Mouse (Mus musculus) heart, embryonic 12.5 days (tissue): Measurements from ENCODE around the gene Psmd8. TPM values are rescaled to one million over a fixed set of nuclear protein-coding genes. Genes with fewer than 3 reads are reported as not detected.
"Not testable (repeated sequence)": the region's sequence is repeated elsewhere in the genome, so short reads cannot be mapped to it uniquely, and the experiment has no call there.

ENCODE experiments used
- ATAC-seq: fragments of 200-750 bp; cut with Nextera tagmentation; 2 replicates; pipeline ENCODE4 v1.8.0; 2017; ENCODE audit warnings: moderate TSS enrichment, moderate library complexity; ENCODE audit not compliant: insufficient number of reproducible peaks, low FRiP score
- H3K27ac ChIP-seq: fragments of 300-500 bp; sonication (generic); 2 replicates; pipeline ENCODE4 v1.5.1; 2016; ENCODE audit warnings: mild to moderate bottlenecking, moderate library complexity; ENCODE audit not compliant: poor library complexity, severe bottlenecking
- H3K27me3 ChIP-seq: fragments of 300-500 bp; sonication (generic); replicated peaks from 2 replicates; pipeline ENCODE4 v1.6.1; 2016; ENCODE audit warnings: mild to moderate bottlenecking, moderate library complexity
- H3K36me3 ChIP-seq: fragments of 300-500 bp; sonication (generic); 2 replicates; pipeline ENCODE4 v1.6.1; 2016; ENCODE audit warnings: mild to moderate bottlenecking, moderate library complexity
- H3K4me1 ChIP-seq: fragments of 300-500 bp; sonication (generic); replicated peaks from 2 replicates; pipeline ENCODE4 v1.6.1; 2016; ENCODE audit warnings: mild to moderate bottlenecking
- H3K4me2 ChIP-seq: fragments of 300-500 bp; sonication (generic); 2 replicates; pipeline ENCODE4 v1.6.1; 2016; ENCODE audit warnings: mild to moderate bottlenecking, moderate library complexity
- H3K4me3 ChIP-seq: fragments of 300-500 bp; sonication (generic); 2 replicates; pipeline ENCODE4 v1.5.1; 2016; ENCODE audit warnings: mild to moderate bottlenecking
- H3K9ac ChIP-seq: fragments of 300-500 bp; sonication (generic); 2 replicates; pipeline ENCODE4 v1.6.1; 2016; ENCODE audit warnings: mild to moderate bottlenecking, moderate library complexity
- H3K9me3 ChIP-seq: fragments of 300-500 bp; sonication (generic); replicated peaks from 2 replicates; pipeline ENCODE4 v1.6.1; 2016; ENCODE audit warnings: mild to moderate bottlenecking, moderate library complexity
- WGBS: fragments of 180-500 bp; shearing (Covaris S2); methylation state at CpG from one replicate; pipeline ENCODE4 v1.1.7; 2016; 5-methylcytosine and 5-hydroxymethylcytosine counted together
- polyA plus RNA-seq: library from polyadenylated mRNA; unstranded; fragments of >200 nt; fragmentation: Nextera tagmentation; extraction: Ambion mirVana; gene quantifications from 2 replicates; pipeline ENCODE4 v1.2.1, GENCODE M21; 2016

Psmd8 gene
- polyA plus RNA-seq, 1 experiment from 2014 or later: 221 TPM

DNA sequence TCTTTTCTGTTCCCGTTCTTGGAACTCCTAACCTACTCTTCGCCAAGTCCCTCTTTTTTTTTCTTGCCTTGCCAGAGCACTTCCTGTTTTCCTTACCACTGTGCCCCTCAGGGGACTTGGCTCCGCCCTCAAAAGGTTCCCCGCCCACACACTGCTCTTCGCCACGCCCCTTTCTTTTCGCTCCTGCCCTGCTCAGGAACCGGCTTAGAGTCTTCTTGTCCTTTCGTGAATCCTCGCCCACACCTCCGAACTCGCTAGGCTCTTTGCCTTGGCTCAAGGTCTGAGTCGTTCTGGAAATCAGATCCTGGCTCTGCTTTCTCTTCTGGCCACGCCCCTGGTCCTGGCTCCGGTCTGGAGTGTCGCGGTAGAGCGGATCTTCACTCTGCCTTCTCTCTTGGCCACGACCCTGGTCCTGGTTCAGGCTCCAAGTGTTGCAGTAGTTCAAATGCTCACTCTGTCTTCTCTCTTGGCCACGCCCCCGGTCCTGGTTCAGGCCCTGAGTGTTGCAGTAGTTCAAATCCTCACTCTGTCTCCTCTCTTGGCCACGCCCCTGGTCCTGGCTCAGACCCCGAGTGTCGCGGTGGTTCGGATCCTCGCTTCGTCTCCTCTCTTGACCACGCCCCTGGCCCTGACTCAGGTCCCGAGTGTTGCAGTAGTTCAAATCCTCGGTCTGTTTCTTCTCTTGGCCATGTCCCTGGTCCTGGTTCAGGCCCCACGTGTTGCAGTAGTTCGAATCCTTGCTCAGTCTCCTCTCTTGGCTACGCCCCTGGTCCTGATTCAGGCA is 31.1 kb upstream of the Psmd8 start:
- H3K27ac ChIP-seq: peak overlapping the region; percentile 52
- H3K36me3 ChIP-seq: no peaks in the 10 kb centered on the region
- peaks cover 18% of the 10 kb centered on the region for H3K27me3 ChIP-seq
- peak overlapping the region; percentile 51 for H3K4me3 ChIP-seq
- WGBS: 3% methylated on average over 34 of the region's 34 CpGs
- H3K4me2 ChIP-seq: peak overlapping the region; percentile 66
- peaks cover 13% of the 10 kb centered on the region; the same call in 1 of the 2 replicates for H3K4me1 ChIP-seq
- H3K9me3 ChIP-seq: peaks cover 16% of the 10 kb centered on the region
- H3K9ac ChIP-seq: peak overlapping the region; percentile 46; the same call in 1 of the 2 replicates
- ATAC-seq: peak; percentile 80

- Histone ChIP-seq H3K27ac (peak overlapping the region; percentile 52), H3K9me3 (peaks cover 15% of the 10 kb centered on the region), H3K4me1 (peaks cover 13% of the 10 kb centered on the region; the same call in 1 of the 2 replicates), H3K27me3 (peaks cover 18% of the 10 kb centered on the region), H3K4me3 (peak overlapping the region; percentile 51), H3K4me2 (peak overlapping the region; percentile 66)
- not testable (repeated sequence) for H3K36me3 ChIP-seq, H3K9ac ChIP-seq
- WGBS: 23% methylated on average over 13 of the region's 15 CpGs
- ATAC-seq: peak; percentile 67
These were observed 30.5 kb upstream of the Psmd8 start for GRCm38 (mm10) chr7:29211013-29211412.

DNA sequence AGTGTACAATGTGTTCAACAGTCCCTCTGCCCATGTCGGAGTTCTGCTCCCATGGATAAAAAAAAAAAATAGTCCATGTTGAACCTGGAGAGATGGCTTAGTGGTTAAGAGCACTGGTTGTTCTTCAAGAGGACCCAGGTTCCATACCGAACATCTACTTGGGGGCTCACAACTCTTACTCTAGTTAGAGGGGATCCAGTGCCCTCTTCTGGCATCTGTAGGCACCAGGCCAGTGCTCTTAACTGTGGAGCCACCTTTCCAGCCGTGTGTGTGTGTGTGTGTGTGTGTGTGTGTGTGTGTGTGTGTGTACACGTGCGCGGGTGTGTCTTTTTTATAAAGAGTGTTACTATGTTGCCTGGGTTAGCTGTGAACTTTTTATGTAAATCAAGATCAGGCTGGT is 22.1 kb upstream of the Psmd8 start:
- WGBS: 71% methylated on average over 6 of the region's 6 CpGs
- 0 out of 2 replicates have a peak, but pooled peaks cover 3% of the 10 kb centered on the region for H3K27me3 ChIP-seq

GRCm38 (mm10) chr7:29194230-29194629 is 13.7 kb upstream of the Psmd8 start:
- not testable (repeated sequence) for H3K9ac ChIP-seq
- WGBS: 81% methylated on average over 1 of the region's 1 CpGs

More for the DNA sequence above, 22.1 kb upstream of the Psmd8 start:
- no peaks in the 10 kb centered on the region for H3K36me3 ChIP-seq
- no peak overlapping the region for H3K9ac ChIP-seq
- no peak overlapping the region for H3K4me3 ChIP-seq
- no peak overlapping the region for H3K4me2 ChIP-seq
- ATAC-seq: no peak
- H3K9me3 ChIP-seq: no peaks in the 10 kb centered on the region
- H3K27ac ChIP-seq: no peak overlapping the region
- no peaks in the 10 kb centered on the region for H3K4me1 ChIP-seq

GRCm38 (mm10) chr7:29181323-29181722 is 822 bp upstream of the Psmd8 start:
- H3K27ac ChIP-seq, ATAC-seq, H3K9ac ChIP-seq, H3K36me3 ChIP-seq, H3K9me3 ChIP-seq, H3K4me2 ChIP-seq, H3K27me3 ChIP-seq: not testable (repeated sequence)
- Histone ChIP-seq H3K4me1 (peaks cover 18% of the 10 kb centered on the region), H3K4me3 (0 out of 2 replicates have a peak overlapping the region, but pooled peaks have one; percentile 80)
- WGBS: 90% methylated on average over 4 of the region's 4 CpGs

More at GRCm38 (mm10) chr7:29194230-29194629, 13.7 kb upstream of the Psmd8 start:
- H3K27me3 ChIP-seq, ATAC-seq, H3K4me2 ChIP-seq, H3K4me1 ChIP-seq, H3K27ac ChIP-seq, H3K4me3 ChIP-seq, H3K36me3 ChIP-seq, H3K9me3 ChIP-seq: not testable (repeated sequence)

DNA sequence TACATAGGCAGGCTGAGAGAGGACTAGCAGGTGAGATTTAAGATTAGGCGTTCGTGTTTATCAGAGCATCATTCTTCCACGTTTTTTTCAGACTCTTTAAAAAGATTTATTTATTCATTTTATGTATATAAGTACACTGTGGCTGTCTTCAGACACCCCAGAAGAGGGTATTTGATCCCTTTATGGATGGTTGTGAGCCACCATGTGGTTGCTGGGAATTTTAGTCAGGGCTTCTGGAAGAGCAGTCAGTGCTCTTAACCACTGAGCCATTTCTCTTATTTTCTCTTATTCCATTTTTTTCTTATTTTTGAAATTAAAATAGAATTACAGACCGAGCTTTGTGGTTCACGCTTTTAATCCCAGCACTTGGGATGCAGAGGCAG is 344 bp upstream of the Psmd8 start:
- WGBS: 38% methylated on average over 5 of the region's 5 CpGs
- H3K9ac ChIP-seq: no peak overlapping the region
- H3K27ac ChIP-seq: no peak overlapping the region
- H3K27me3 ChIP-seq: no peaks in the 10 kb centered on the region
- ATAC-seq: peak; percentile 27; the same call in 1 of the 2 replicates
- no peaks in the 10 kb centered on the region for H3K9me3 ChIP-seq
- H3K36me3 ChIP-seq: peaks cover 14% of the 10 kb centered on the region
- H3K4me1 ChIP-seq: peaks cover 18% of the 10 kb centered on the region
- H3K4me3 ChIP-seq: peak overlapping the region; percentile 80
- H3K4me2 ChIP-seq: peak overlapping the region; percentile 88

DNA sequence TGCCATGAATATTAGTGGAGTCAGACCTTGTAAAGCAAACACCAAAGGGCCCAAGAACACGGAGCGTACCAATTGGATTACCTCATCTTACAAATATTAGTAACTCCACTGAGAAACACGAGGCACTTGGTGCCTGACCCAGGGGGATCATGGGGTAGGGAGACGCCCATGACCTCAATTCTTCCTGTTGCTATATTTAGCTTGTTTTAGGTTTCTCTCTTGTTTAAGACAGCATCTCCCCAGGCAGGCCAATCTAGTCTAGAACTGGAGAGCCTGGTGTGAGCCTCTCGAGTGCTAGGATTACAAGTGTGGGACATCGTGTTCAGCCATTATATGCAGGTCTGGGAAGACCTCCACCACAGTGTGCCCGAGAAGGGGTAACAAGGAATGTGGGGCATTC is 1.2 kb downstream of the Psmd8 start:
- Histone ChIP-seq H3K9me3 (no peaks in the 10 kb centered on the region), H3K36me3 (peaks cover 29% of the 10 kb centered on the region), H3K4me3 (peak overlapping the region; percentile 80), H3K27me3 (peaks cover 7% of the 10 kb centered on the region; the same call in 1 of the 2 replicates), H3K4me1 (peaks cover 18% of the 10 kb centered on the region), H3K27ac (no peak overlapping the region), H3K4me2 (peak overlapping the region; percentile 88), H3K9ac (peak overlapping the region; percentile 86)
- ATAC-seq: no peak
- WGBS: 28% methylated on average over 7 of the region's 7 CpGs

GRCm38 (mm10) chr7:29178106-29178505 is 2.4 kb downstream of the Psmd8 start:
- no peak overlapping the region for H3K27ac ChIP-seq
- WGBS: 88% methylated on average over 4 of the region's 4 CpGs
- H3K4me3 ChIP-seq: no peak overlapping the region
- no peak for ATAC-seq
- H3K9me3 ChIP-seq: no peaks in the 10 kb centered on the region
- peaks cover 42% of the 10 kb centered on the region for H3K36me3 ChIP-seq
- 0 out of 2 replicates have a peak overlapping the region, but pooled peaks have one; percentile 88 for H3K4me2 ChIP-seq
- H3K27me3 ChIP-seq: peaks cover 18% of the 10 kb centered on the region
- H3K9ac ChIP-seq: no peak overlapping the region
- H3K4me1 ChIP-seq: peaks cover 18% of the 10 kb centered on the region

DNA sequence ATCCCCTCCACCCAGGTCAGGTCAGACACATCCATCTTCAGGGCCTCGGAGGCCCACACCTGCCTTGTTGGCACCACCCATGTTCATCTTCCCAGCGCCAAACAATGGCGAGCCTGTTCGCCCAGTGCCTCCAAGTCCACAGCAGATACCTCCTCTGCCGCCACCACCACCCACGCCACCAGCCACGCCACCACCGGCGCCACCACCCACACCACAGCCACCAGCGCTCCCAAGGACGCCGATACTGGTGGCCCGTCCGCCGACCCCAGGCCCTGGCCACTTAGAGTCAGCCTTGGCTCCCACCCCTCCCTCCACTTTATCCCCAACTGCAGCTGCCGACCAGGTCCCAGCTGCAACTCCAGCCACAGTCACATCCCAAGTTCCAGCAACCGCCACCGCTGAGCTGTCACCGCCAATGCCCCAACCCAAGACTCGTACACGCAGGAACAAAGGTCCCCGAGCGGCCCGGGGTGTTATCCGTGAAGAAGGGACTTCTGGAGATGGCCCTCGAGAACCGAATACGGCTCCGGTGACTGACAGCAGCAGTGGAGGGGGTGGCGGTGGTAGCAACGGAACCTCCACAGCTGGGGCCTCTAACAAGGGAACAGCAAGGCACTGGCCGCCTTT is 8.0 kb downstream of the Psmd8 start:
- Histone ChIP-seq H3K27ac (no peak overlapping the region), H3K9me3 (no peaks in the 10 kb centered on the region), H3K4me3 (0 out of 2 replicates have a peak overlapping the region, but pooled peaks have one; percentile 67), H3K4me2 (0 out of 2 replicates have a peak overlapping the region, but pooled peaks have one; percentile 89), H3K4me1 (peaks cover 38% of the 10 kb centered on the region), H3K27me3 (peaks cover 54% of the 10 kb centered on the region), H3K36me3 (peaks cover 42% of the 10 kb centered on the region), H3K9ac (no peak overlapping the region)
- no peak for ATAC-seq
- WGBS: 30% methylated on average over 32 of the region's 32 CpGs

- ATAC-seq: no peak
- WGBS: 6% methylated on average over 33 of the region's 34 CpGs
- H3K4me2 ChIP-seq: peak overlapping the region; percentile 89
These were observed 8.9 kb downstream of the Psmd8 start for GRCm38 (mm10) chr7:29171562-29172097.

More at GRCm38 (mm10) chr7:29171562-29172097, 8.9 kb downstream of the Psmd8 start:
- Histone ChIP-seq H3K4me1 (peaks cover 38% of the 10 kb centered on the region), H3K9me3 (no peaks in the 10 kb centered on the region), H3K9ac (peak overlapping the region; percentile 69), H3K36me3 (peaks cover 35% of the 10 kb centered on the region), H3K27me3 (peaks cover 56% of the 10 kb centered on the region), H3K4me3 (peak overlapping the region; percentile 67), H3K27ac (no peak overlapping the region)
